Mouse (Mus musculus) erythroid progenitor cell, adult 5-6 weeks (primary cell): ENCODE measurements around the gene Shprh. TPM values are rescaled to one million over a fixed set of nuclear protein-coding genes. Genes with fewer than 3 reads are reported as not detected.

ENCODE experiments used
- ATAC-seq: replicated peaks from 2 replicates; pipeline ENCODE4 v1.8.0; 2016; ENCODE audit warnings: moderate number of reproducible peaks, mild to moderate bottlenecking, moderate TSS enrichment, inconsistent platforms; ENCODE audit not compliant: poor library complexity, low FRiP score, severe bottlenecking
- total RNA-seq, 2 experiments: library from RNA; stranded (forward) in 1 of 2; stranded (reverse) in 1 of 2; fragments of 150-400 nt in 1 of 2; fragments of 186-747, 209-891 nt in 1 of 2; gene quantifications; 2 replicates each; pipeline versions ENCODE4 v1.2.3 to v1.2.4; 2015 to 2017; ENCODE audit warnings: low replicate concordance in 2 of 2

The Shprh gene
- total RNA-seq (2015; ENCODE audit: low replicate concordance) (10.1 and 10.5 TPM in 2 replicates), total RNA-seq (2017; ENCODE audit: low replicate concordance) (6.8 and 15.0 TPM in 2 replicates)

DNA sequence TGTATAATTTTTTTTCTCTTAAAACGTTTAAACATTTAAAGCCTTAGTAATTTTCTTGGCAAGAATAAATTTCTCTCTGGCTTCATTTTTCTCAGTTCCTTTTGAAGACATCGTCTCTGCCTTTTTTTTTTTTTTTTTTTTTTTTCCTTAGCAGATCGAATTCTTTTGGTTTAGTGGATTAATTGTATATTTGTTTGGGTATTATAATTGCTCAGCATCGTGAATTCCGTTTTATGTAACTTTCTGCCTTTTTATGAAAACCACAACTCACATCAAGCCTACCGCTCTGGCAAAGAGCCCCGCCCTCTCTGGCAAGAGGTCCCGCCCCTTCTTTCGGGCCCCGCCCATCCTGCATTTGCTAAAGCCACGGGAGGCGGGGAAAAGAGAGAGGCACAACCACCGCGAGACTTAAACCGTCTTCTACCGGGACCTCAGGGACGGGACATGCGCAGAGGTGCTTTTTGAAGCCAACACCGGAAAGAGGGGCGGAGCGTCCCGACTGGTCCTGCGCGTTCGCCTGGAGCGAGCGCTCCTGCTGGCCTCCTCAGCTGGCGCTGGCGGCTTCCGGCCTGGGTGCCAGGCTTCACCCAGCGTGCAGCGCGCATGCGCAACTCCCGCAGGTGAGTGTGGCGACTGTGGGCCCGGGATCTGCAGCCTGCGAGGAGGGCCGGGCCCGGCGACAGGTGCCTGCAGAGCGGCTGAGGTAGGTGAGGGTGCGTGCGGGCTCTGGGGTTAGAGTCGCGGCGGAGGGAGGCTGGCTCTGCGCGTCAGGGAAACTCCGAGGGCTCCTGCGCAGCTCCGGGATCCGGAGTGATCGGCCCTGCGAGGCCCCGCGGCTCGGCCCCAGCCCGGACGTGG lies at the start of gene Shprh:
Gene Shprh, plus strand, starts transcription at position 544 of the 858 bp plus-strand sequence.
- ATAC-seq, result peak; percentile 99

- no peak for ATAC-seq
These were observed 27.4 kb upstream of the Shprh start for GRCm38 (mm10) chr10:11121781-11122180.

DNA sequence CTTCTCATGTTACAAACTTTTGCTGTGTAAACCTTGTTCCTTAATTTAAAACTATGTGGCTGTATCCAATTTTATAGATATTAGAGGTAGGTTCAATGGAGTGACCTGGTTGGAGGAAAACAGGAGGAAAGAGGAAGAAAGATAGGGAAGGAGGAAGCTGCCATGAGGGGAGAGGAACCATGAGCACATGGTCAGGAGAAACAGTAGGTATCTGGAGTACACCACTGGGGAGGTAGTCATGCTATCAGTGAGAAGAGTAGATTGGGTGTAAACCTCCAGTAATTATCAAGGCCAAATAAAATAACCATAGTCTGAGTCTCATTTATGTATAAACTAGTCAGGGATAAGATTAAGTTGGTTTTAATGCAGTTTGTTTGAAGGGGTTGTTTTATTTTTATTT lies 3.6 kb upstream of the Shprh start:
- ATAC-seq, result no peak

- ATAC-seq, result no peak
These were observed 781 bp upstream of the Shprh start for GRCm38 (mm10) chr10:11148446-11148845.

- peak; percentile 15 for ATAC-seq
These were observed 507 bp downstream of the Shprh start for GRCm38 (mm10) chr10:11149742-11150125.

- ATAC-seq, result no peak
These were observed 2.4 kb downstream of the Shprh start for GRCm38 (mm10) chr10:11151644-11152043.

DNA sequence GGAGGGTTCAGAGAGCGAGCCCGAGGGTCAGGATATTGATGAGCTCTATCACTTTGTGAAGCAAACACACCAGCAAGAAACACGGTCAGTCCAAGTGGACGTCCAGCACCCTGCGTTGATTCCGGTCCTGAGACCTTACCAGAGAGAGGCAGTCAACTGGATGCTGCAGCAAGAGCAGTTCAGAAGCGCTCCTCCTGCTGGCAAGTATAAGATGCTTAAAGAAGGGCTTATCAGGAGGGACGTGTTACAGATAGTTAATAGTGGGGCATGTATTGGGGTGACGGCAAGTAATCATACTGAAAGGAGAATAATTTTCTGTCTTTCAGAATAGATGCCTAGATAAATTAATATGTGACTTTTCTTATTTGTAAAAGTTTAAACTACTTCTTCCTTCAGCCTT lies 7.8 kb downstream of the Shprh start:
- ATAC-seq, result peak; percentile 63; the same call in 1 of the 2 replicates

GRCm38 (mm10) chr10:11164537-11164936 lies 15.3 kb downstream of the Shprh start:
- ATAC-seq, result no peak

DNA sequence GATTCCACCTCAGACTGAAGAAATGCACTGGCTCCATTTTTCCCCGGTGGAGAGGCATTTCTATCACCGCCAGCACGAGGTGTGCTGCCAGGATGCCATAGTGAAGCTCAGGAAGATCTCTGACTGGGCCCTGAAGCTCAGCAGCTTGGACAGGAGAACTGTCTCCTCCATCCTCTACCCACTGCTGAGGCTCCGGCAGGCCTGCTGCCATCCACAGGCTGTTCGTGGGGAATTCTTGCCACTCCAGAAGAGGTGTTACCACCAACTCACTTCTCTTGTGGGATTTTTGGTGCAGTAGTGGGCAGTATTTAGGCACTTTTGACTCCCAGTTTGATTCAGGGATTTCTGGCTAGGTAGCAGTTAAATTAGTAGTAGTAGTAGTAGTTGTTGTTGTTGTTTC lies 21.0 kb downstream of the Shprh start:
- no peak for ATAC-seq

DNA sequence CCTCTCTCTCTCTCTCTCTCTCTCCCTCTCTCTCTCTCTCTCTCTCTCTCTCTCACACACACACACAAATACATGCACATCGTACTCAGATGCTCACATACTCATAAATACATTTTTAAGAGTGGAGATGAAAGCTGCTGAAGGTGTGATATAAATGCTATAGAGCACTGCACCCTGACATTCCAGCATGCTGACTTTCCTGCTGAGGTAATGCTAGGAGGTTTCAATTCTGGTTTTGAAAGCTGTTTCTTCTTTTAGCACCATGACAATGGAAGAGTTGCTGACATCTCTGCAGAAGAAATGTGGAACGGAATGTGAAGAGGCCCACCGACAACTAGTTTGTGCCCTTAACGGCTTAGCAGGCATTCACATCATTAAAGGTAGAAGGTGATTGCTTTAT lies 22.4 kb downstream of the Shprh start:
- ATAC-seq, result no peak

- ATAC-seq, result no peak
These were observed 23.3 kb downstream of the Shprh start for GRCm38 (mm10) chr10:11172519-11172918.

DNA sequence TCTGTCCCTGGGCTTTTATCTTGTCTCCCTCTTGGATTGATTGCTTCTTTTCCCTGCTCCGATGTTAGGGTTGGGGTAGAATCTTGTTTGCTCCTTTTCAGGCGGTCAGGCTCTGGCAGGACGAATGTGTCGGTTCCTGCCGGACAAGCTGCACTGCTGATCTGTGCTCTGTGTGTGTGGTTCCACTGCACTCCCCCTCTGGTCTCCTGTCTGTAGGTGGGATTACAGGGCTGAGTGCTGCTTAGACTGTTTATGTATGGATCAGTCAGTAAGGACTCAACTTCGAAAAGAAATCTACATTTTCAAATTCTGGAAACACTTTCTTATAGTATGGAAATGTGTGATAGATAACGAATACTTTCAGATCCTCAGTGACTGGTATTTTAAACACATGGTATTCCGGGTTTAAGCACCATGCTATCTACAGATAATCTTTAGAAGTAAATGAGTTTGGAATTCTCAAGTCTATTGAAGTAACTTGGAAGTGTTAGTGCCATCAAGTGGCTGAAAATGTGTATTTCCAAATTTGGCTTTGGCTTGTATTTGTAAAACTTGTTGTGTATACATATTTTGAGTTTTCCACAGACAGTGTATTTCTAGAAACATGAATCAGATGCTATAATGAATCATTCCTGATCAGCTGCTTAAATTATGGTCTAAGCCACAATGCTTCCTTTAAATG lies 26.7 kb downstream of the Shprh start:
- no peak for ATAC-seq

DNA sequence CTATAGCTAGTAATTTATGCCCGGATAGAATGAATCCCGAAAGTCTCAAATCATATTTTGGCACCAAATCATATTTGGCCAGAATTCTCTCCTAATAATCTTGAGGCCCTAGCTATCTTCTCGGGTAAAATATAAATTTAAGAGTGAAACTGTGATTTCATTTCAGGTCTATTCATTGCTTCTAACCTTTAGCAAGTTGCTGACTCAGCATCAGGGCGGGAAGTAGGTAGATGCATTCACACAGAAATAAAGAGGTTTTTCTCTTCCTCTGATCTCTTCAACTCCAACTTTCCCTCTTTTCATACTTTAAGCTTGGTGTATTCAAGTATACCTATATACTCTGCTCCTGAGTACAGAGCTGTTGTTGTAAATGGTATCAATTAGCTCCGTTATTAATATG lies 30.9 kb downstream of the Shprh start:
- no peak for ATAC-seq

- ATAC-seq, result no peak
These were observed 48.1 kb downstream of the Shprh start for GRCm38 (mm10) chr10:11197341-11197740.

DNA sequence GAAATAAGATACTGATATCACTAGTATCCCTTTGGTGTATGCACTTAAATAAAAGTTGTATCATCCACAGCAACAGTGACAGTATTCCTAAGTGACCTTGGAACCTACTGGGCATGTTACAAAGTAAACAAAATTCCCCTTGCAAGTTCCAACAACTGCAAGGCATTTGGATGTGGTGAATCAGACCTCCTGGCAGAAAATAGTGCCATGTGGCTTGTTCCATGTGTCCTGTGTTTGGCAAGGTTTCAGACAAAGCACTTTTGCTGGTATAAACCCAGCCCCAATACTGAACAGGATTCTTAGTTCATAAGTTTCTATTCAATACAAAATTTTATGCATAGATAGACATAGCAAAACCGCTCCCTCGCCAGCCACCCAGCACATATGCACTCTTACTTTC lies 49.1 kb downstream of the Shprh start:
- no peak for ATAC-seq

DNA sequence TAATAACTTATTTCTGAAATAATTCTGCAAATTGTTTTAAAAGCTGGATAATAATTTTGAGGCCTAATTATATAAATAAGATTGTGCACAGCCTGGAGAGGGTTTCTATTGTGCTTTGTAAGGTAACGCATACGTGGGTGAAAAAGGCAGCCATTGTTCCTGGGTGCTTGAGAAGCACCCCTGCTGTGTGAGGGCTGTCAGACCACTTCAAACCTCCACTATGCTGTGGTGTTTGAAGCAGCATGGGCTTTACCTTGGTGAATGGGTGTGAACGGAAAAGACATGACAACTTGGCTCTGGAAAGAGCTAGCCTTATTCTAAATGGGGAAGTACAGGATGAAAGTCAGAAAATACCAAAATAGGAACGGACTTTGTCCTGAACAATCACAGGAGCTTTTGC lies 50.8 kb downstream of the Shprh start:
- ATAC-seq, result no peak

DNA sequence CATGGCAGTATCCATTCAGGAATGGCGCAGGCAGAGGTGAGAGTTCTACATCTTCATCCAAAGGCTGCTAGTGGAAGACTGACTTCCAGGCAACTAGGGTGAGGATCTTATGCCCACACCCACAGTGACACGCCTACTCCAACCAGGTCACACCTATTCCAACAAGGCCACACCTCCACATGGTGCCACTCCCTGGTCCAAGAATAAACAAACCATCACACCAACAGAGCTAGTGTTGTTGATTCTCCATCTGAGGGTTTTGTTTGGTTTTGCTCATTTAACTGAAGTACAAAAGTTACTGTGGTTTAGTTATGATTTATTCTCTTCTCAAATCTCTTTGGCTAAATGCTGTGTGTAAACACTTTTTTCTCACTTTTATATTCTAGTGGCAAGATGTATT lies 56.7 kb downstream of the Shprh start:
- ATAC-seq, result 0 out of 2 replicates have a peak, but pooled peaks have one; percentile 50

GRCm38 (mm10) chr10:11208670-11209069 lies 59.4 kb downstream of the Shprh start:
- ATAC-seq, result no peak

- ATAC-seq, result no peak
These were observed 62.8 kb downstream of the Shprh start for GRCm38 (mm10) chr10:11212003-11212402.

DNA sequence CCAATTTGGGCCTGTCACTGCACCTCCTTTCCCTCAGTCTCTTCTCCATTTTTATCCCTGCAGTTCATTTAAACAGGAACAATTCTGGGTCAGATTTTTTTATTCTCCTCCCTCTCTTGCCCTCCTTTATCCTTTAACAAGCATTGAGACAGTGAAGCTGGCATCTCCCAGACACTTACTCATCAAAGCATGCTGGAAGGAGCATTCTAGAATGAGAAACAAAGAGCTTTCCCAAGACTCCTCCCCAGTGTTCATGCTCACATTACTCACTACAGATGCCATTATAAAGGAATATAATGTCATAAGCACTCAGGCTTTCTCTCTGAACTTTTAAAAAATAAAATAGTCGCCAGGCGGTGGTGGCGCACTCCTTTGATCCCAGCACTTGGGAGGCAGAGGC lies 77.2 kb downstream of the Shprh start:
- no peak for ATAC-seq

DNA sequence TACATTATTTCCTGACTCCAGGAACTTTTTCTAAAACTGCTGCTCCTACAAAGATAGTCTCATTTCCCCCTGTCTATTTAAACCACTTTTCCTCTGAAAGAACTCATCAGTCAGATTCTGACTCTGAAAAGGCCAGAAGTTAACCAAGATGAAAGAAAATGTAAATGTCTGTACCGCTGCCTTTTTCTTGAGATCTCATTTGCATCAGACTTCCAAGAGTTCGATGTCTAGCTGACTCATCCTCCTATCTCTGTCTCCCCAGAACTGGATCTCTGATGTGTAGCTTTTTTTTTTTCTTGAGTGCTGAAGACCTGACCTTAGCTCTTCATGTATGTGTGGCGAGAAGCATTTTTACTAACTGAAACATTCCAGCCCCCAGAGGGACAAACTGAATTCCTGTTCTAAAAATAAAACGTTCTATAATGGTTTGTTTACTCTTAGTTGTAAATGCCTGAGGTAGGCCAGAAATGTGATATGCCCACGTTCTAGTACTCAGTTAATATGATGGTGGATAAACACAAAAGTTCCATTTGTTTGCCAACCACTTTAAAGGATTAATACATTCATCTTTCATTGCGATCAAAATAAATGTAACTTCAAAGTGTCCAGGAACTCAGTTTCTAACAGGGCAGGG lies 80.4 kb downstream of the Shprh start:
- no peak for ATAC-seq
